Mouse (Mus musculus): ENCODE results near the gene AC109138.7.

Gene AC109138.7

GRCm38 (mm10) chr19:4192251-4192985 lies 21.7 kb upstream of the AC109138.7 start:
- in situ Hi-C loops (cut with MboI; ENCODE audit: unreplicated experiment in 2 of 2): no loop called here

- in situ Hi-C loops (cut with MboI; ENCODE audit: unreplicated experiment in 2 of 2): no loop called here
Observed at GRCm38 (mm10) chr19:4193129-4193528, 21.0 kb upstream of the AC109138.7 start.

DNA sequence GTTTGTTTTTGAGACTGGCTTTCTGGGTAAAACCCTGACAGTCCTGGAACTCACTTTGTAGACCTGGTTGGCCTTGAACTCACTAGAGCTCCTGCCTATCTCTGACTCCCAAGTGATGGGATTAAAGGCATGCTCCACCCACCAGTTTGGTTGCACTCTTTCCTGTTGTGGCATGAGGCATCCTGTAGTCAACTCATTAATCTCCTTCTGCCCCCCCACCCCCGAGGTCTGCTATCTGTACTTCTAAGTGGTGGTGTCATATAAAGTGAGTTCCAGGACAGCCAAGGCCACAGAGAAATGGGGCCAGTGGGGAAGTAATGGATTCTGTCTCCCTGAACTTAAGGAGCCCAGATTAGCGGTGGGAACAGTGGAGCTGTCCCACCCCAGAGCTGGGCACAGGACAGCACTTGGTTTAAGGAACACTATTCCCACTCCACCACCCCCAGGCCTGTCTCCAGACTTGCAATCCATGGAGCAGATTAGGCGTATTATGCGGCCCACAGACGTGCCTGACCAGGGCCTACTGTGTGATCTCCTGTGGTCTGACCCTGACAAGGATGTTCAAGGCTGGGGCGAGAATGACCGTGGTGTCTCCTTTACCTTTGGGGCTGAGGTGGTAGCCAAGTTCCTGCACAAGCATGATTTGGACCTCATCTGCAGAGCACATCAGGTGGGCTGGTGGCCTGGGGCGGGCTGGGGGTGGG lies 20.0 kb upstream of the AC109138.7 start:
- in situ Hi-C loops (cut with MboI; ENCODE audit: unreplicated experiment in 2 of 2): no loop called here

- in situ Hi-C loops (cut with MboI; ENCODE audit: unreplicated experiment in 2 of 2): no loop called here
Observed at GRCm38 (mm10) chr19:4194776-4195650, 19.1 kb upstream of the AC109138.7 start.

DNA sequence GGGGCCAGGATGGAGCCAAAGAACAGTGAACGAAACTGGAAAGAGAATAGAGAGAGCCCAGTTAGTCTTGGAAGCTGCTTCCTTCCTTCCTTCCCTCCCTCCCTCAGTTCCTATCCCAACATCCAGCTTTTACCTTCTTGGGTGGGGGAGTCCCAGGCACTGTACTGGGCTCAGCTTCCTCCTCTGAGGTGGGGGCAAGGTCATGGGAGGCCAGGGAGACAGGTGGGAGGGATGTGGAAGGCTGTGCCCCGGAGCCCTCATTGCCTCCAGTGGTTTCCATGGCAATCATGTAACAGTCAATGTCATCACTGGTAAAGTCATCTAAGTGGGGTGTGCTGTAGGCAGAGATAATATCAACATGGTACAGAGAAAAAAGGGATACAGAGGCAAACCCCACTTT lies 18.1 kb upstream of the AC109138.7 start:
- in situ Hi-C loops (cut with MboI; ENCODE audit: unreplicated experiment in 2 of 2): no loop called here

GRCm38 (mm10) chr19:4196548-4196947 lies 17.6 kb upstream of the AC109138.7 start:
- in situ Hi-C loops (cut with MboI; ENCODE audit: unreplicated experiment in 2 of 2): no loop called here

- in situ Hi-C loops (cut with MboI; ENCODE audit: unreplicated experiment in 2 of 2): no loop called here
Observed at GRCm38 (mm10) chr19:4197180-4197579, 17.0 kb upstream of the AC109138.7 start.

DNA sequence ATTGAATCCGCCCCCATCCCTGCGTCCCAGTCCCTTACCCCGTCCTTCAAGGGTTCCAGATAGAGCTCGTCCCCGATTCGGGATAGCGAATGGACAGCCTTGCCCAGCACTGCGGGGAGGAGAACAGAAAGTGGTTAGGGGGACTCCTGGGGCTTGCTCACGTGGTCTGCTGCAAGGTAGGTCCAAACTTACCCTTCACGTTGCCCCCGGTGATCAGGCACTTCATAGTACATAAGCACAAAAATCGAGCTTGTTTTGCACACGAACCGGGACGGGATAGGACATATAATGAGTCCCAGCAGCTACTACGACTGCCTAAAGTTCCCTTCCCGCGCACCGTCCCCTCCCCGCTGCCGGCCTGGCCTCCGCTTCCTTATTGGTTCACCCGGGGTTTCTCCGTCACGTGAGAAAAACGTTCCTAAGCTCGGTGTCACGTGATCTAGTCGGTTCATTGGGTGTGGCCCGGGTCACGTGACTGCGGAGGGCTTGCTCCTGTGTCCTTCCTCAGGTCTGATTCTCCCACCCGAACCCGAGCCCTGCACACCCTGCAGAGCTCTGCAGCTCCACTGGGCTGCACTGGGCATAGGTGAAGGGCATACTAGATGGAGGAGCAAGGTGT lies 12.8 kb upstream of the AC109138.7 start, which contains the start of gene Rad9a:
Gene Rad9a (minus strand): TSS at position 372 of the 619 bp plus-strand sequence.
- in situ Hi-C loops (cut with MboI; ENCODE audit: unreplicated experiment in 2 of 2): loop anchor here (5.0 kb wide), 5 partner anchors 34 to 184 kb away; partner anchors contain the start of gene Aip (in 1 of the 2)

DNA sequence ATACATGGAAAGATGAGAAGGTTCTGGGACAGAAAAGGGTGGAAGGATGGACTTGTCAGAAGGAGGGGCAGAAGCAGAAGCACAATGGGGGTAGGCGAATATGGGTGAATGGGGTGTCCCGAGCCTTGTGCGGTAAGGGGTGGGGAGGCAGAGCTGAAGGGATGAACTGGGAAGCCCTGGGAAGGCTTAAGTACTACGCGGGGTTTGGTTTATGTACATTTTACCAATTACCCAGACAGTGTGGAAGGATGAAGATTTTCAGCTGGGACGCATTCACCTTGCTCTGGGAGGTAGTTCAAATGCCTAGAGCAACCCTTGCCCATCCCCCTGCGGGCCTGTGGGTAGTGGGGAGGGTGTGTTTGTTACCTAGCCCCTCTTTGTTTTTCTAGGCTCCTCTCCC lies 12.0 kb upstream of the AC109138.7 start:
- in situ Hi-C loops (cut with MboI; ENCODE audit: unreplicated experiment in 2 of 2): loop anchor here (5.0 kb wide), 5 partner anchors 35 to 185 kb away; partner anchors contain the start of gene Aip (in 1 of the 2)

GRCm38 (mm10) chr19:4203148-4203547 lies 11.0 kb upstream of the AC109138.7 start:
- in situ Hi-C loops (cut with MboI; ENCODE audit: unreplicated experiment in 2 of 2): loop anchor here (5.0 kb wide), 5 partner anchors 36 to 186 kb away; partner anchors contain the start of gene Aip (in 1 of the 2)

DNA sequence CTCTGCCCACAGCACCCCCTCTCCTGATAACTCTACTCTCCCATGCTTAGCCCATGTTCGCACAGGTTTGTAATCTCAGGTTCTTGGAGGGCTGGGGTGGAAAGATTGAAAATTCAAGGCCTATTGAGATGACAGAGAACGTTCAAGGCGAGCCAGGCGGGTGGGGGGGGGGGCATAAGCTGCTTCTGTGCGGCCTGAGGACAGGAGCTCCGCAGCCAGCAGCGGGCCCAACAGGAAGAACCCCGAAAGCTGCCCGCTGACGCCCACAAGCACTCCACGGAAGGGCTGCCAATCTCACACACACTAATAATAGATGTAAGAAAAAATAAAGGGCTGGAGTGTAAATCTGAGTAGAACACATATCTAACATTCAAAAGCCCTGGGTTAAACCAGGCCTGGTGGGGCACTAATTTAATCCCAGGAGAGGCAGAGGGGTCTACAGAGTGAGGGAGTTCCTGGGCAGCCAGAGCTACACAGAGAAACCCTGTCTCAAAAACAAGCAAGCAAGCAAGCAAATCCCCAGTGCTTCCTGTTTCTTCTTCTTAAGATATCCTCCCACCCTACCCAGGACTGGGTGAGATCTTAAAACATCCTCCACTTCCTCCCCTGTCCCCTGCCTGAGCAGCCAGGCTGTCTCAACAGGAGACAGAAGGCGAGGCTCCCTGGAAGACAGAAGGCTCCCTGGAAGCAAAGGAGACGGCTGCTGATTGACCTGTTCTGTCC lies 10.4 kb upstream of the AC109138.7 start:
- in situ Hi-C loops (cut with MboI; ENCODE audit: unreplicated experiment in 2 of 2): loop anchor here (5.0 kb wide), 5 partner anchors 36 to 186 kb away; partner anchors contain the start of gene Aip (in 1 of the 2)

GRCm38 (mm10) chr19:4204889-4205288 lies 9.3 kb upstream of the AC109138.7 start:
- in situ Hi-C loops (cut with MboI; ENCODE audit: unreplicated experiment in 2 of 2): loop anchor here (5.0 kb wide), 8 partner anchors 37 to 188 kb away; partner anchors contain the start of gene Aip (in 1 of the 2)

- in situ Hi-C loops (cut with MboI; ENCODE audit: unreplicated experiment in 2 of 2): loop anchor here (5.0 kb wide), 3 partner anchors 35 to 105 kb away; no protein-coding TSS in a partner anchor
Observed at GRCm38 (mm10) chr19:4206971-4207370, 7.2 kb upstream of the AC109138.7 start.

GRCm38 (mm10) chr19:4208563-4208962 lies 5.6 kb upstream of the AC109138.7 start:
- in situ Hi-C loops (cut with MboI; ENCODE audit: unreplicated experiment in 2 of 2): loop anchor here (5.0 kb wide), 3 partner anchors 34 to 104 kb away; no protein-coding TSS in a partner anchor

DNA sequence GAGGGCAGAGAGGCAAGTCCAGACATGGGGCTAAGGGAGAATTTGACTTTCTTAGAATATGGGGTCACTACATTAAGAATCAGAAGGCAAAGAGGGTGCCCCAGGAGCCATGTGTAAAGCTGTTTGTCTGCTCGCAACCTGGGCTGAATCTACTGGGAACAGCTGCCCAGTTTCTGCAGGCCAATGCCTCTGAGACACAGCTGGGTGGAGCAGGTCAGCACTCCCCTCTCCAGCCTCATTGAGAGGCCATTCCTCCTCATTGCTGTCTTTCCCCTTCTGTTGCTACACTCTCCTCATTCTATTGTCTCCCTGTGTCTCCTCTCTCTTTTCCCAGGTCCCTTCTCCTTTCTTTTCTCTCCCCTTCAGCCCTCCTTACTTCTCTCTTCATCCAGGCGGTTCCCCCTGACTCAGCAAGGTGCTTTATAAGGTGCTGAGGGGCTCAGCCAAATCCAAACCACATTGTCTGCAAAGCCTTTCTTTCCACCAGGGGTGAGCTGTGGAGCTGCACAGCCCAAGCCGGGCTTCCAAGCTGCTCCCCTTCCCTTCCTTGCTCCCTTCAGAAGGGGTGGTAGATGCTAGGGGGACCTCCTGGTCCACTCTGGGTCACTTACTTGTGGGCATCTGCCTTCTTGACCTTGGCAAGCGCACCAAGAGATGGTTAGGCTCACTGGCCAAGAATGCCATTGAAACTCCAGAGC lies 2.1 kb upstream of the AC109138.7 start:
- in situ Hi-C loops (cut with MboI; ENCODE audit: unreplicated experiment in 2 of 2): no loop called here

DNA sequence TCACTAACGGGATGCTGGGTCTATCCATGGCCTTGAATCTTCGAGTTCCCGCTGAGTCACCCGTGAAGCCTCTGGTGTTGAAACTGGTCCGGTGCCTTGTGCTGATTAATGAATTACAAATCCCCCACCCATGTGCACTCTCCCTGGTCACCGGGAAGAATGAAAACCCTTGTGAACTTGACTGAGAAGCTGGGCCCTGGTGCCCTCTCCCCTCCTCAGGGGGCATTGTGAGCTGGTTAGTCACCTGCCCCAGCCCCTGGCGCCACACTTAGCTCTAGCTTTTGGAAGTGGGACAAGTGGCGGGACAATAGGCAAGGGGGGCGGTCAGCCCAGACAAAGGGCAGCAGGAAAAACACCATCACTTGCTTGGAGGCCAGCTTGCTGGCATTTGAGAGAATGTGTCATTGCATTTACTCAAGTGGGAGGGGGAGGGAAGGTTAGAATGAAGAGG lies 608 bp upstream of the AC109138.7 start:
- in situ Hi-C loops (cut with MboI; ENCODE audit: unreplicated experiment in 2 of 2): no loop called here

DNA sequence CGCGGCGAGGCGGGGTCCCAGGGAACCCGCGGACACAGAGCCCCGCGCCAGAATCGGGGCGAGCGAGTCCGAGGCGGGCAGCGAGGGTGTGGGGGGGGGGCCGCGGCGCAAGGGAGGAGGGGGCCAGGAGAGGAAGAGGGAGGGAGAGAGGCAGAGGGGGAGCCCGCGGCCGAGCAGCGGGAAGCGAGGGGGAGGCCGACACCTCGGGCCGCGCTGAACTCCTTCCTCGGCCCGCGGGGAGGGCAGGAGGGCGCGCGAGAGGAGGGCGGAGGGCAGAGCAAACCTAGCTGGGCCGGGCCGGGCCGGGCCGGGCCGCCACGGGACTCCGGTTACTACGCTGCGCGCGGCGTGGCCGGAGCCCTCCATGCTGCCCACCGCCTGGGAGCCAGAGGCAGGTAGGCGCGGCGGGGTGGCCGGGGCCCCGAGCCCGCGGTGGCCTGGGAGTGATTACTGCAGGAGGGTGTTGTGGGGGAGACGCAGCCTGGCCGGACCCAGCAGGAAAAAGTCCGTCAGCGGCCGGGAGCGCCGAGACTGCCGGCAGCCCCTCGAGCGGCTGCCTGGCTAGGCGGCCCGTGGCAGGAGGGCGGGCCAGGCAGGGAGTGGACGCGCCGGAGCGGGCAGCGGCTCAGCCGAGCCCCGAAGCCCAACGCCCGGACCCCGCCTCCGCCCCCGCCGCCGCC lies 754 bp downstream of the AC109138.7 start:
- in situ Hi-C loops (cut with MboI; ENCODE audit: unreplicated experiment in 2 of 2): no loop called here

GRCm38 (mm10) chr19:4215451-4215840 lies 1.3 kb downstream of the AC109138.7 start:
- in situ Hi-C loops (cut with MboI; ENCODE audit: unreplicated experiment in 2 of 2): no loop called here

All from v-Abl transformed pro-B cells (cell line).